Comparison of ENCODE assay signal across 8 mouse cellular contexts in genomic region chr5:123820501-123821263, GRCm38 (mm10). TPM values are rescaled to one million over a fixed set of nuclear protein-coding genes. Genes with fewer than 3 reads are reported as not detected.
DNase-seq lines count a peak whose midpoint lies in the region; ATAC-seq and TF ChIP-seq lines count a peak whose summit lies in the region.

No protein-coding gene starts in this region.

- no peak overlapping the region for H3K4me3 ChIP-seq in lung, adult 2 months (replicated peaks; ENCODE audit: extremely low read depth, low read depth, low read length)
- H3K4me3 ChIP-seq in kidney, embryonic 14.5 days (ENCODE audit: low read length), result no peak overlapping the region
- H3K4me3 ChIP-seq in forebrain, embryonic 13.5 days, result no peak overlapping the region

- H3K4me1 ChIP-seq in lung, adult 2 months (ENCODE audit: control insufficient read depth, insufficient read depth, low read length), result no peaks in the 10 kb centered on the region
- H3K4me1 ChIP-seq in kidney, embryonic 14.5 days (ENCODE audit: control insufficient read depth, insufficient read depth, low read length), result peaks cover 20% of the 10 kb centered on the region
- H3K4me1 ChIP-seq in forebrain, embryonic 13.5 days, result no peaks in the 10 kb centered on the region

- H3K27ac ChIP-seq in kidney, embryonic 14.5 days (ENCODE audit: low read depth, low read length), result peak overlapping the region; percentile 19; the same call in 1 of the 2 replicates
- no peak overlapping the region for H3K27ac ChIP-seq in forebrain, embryonic 13.5 days

- peak; percentile 81 for ATAC-seq in kidney, embryonic 14.5 days (ENCODE audit: low FRiP score, low TSS enrichment)
- peak; percentile 62; the same call in 1 of the 2 replicates for ATAC-seq in neutrophil, adult 5-6 weeks (ENCODE audit: extremely low read depth, insufficient number of reproducible peaks, low FRiP score, poor library complexity, severe bottlenecking)
- ATAC-seq in forebrain, embryonic 13.5 days, result no peak

- WGBS in lung, adult 2 months, result 73% methylated on average over 9 of the region's 9 CpGs
- 47% methylated on average over 9 of the region's 9 CpGs for WGBS in kidney, embryonic 14.5 days
- 90% methylated on average over 6 of the region's 9 CpGs for WGBS in forebrain, embryonic 13.5 days

- no peak overlapping the region for H3K9ac ChIP-seq in kidney, embryonic 14.5 days (ENCODE audit: low read depth, low read length)
- no peak overlapping the region for H3K9ac ChIP-seq in forebrain, embryonic 13.5 days

- H3K9me3 ChIP-seq in kidney, embryonic 14.5 days (ENCODE audit: control insufficient read depth, low read length), result no peaks in the 10 kb centered on the region
- H3K9me3 ChIP-seq in forebrain, embryonic 13.5 days (replicated peaks), result no peaks in the 10 kb centered on the region

- DNase-seq in lung, adult 2 months, result no peak
- no peak for DNase-seq in lung, postnatal 25 days (ENCODE audit: low spot score)
- DNase-seq in T-cell, adult 2 months (ENCODE audit: low spot score), result peak; percentile 7
- no peak for DNase-seq in frontal cortex, adult 2 months (ENCODE audit: extremely low spot score in 1 of 2, low spot score in 1 of 2)
- DNase-seq in gastrocnemius, postnatal 10 days, result no peak

- TF ChIP-seq POLR2A in lung, adult 2 months (IDR thresholded peaks at IDR 0.05; ENCODE audit: borderline replicate concordance, extremely low read depth, low read depth, low read length), result no peak

- H3K27me3 ChIP-seq in kidney, embryonic 14.5 days (ENCODE audit: control insufficient read depth, insufficient read depth, low read length), result no peaks in the 10 kb centered on the region
- no peaks in the 10 kb centered on the region for H3K27me3 ChIP-seq in forebrain, embryonic 13.5 days

- H3K4me2 ChIP-seq in kidney, embryonic 14.5 days (replicated peaks; ENCODE audit: low read depth, low read length), result no peak overlapping the region
- H3K4me2 ChIP-seq in forebrain, embryonic 13.5 days, result no peak overlapping the region

- H3K36me3 ChIP-seq in kidney, embryonic 14.5 days (ENCODE audit: control insufficient read depth, insufficient read depth, low read length), result peaks cover 23% of the 10 kb centered on the region
- peaks cover 51% of the 10 kb centered on the region for H3K36me3 ChIP-seq in forebrain, embryonic 13.5 days (ENCODE audit: poor library complexity, severe bottlenecking)

- TF ChIP-seq CTCF in lung, adult 2 months (IDR thresholded peaks at IDR 0.05; ENCODE audit: insufficient read depth, low read length), result peak; percentile 56; the same call in 1 of the 2 replicates

RNA-seq across cellular contexts. Expression of gene Hcar2, which starts 44.6 kb away (rescaled TPM):
- 6.0 and 12.9 TPM in 2 replicates for polyA plus RNA-seq in lung, adult 2 months (2012; rRNA removed)
- not detected in 2 replicates for polyA plus RNA-seq in kidney, embryonic 14.5 days (2014; fragmentation: Nextera tagmentation; extraction: Ambion mirVana)
- 78.9 and 82.9 TPM in 2 replicates for total RNA-seq in neutrophil, adult 5-6 weeks (2017)
- polyA plus RNA-seq in forebrain, embryonic 13.5 days (2015; fragmentation: Nextera tagmentation; extraction: Ambion mirVana), result not detected in 2 replicates
- 0.10 TPM in 1 of 2 replicates, not detected in the other for polyA plus RNA-seq in frontal cortex, adult 2 months (2012; rRNA removed)
- total RNA-seq in gastrocnemius, postnatal 10 days (2021), result under 1 TPM; 0.28 to 0.32 TPM

RNA-seq across cellular contexts. Expression of gene Hcar1, which starts 59.1 kb away (rescaled TPM):
- polyA plus RNA-seq in lung, adult 2 months (2012; rRNA removed), result 1.4 and 2.7 TPM in 2 replicates
- 1.0 and 1.4 TPM in 2 replicates for polyA plus RNA-seq in kidney, embryonic 14.5 days (2014; fragmentation: Nextera tagmentation; extraction: Ambion mirVana)
- not detected in 2 replicates for total RNA-seq in neutrophil, adult 5-6 weeks (2017)
- polyA plus RNA-seq in forebrain, embryonic 13.5 days (2015; fragmentation: Nextera tagmentation; extraction: Ambion mirVana), result 0.13 and 0.16 TPM in 2 replicates
- polyA plus RNA-seq in frontal cortex, adult 2 months (2012; rRNA removed), result 1.0 and 1.1 TPM in 2 replicates
- total RNA-seq in gastrocnemius, postnatal 10 days (2021), result under 1 TPM; 0.54 to 0.84 TPM
